Mouse (Mus musculus) lung, adult 18-20 months (tissue): ENCODE measurements around the gene Ctdsp2.

Source experiments
- DNase-seq, 2 experiments: peaks; one replicate each; pipeline ENCODE4 v3.0.0; 2022; ENCODE audit warnings: mixed read lengths in 2 of 2

The Ctdsp2 gene

DNA sequence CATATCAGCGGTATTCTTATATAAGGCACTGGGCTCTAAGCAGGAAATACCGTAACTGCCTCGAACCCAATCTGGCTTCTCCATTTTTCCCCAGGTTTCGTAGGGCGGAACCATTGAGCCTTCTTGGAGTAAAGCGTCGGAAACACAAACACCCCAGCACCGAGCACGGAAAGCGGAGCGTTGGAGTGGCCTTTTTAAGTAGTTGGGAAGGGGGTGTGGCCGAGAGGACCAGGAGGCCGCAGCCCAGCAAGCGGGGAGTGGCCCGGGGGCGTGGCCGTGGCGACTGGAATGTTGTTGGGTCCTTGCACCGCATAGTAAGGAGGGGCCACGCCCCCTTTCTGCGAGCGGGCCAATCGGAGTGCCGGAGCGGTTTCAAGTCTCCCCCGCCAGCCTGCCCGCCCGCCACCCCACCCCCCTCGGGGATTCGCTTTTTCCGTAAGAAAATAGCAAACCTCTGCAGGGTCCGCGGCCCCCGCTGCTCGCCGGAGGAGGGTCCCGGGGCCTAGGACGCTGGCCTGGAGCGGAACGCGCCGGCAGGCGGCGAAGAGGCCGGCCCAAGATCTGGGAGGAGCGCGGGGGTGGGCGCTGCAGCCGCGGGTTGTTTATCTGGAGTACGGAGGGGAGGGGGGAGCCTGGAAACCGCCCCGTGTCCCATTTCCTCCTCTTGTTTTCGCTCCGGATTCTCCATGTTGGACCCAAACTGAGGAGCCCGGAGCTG is at the start of gene Ctdsp2:
Ctdsp2 (plus strand) TSS at position 441 of the 718 bp plus-strand sequence.
- peak; percentile 100 for DNase-seq

DNA sequence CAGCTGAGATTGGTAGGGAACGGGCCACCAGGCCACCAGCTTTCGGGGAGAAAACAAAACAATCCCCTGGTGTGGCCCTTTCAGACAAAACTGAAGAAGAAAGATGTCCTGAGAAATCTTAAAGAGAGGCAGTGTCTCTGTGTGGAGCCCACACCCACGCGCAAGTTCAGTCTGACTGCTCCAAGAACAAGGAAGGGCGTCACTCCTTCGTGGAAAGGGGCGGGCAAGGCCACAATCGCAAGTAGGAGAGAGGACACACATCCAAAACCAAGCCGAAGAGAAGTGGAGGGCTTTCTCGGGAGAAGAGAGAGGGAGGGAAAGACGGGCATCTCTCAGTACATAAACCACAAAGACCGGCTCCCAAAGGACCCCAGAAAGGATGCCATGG is 49.7 kb upstream of the Ctdsp2 start:
- DNase-seq, result peak; percentile 80 to 84

GRCm38 (mm10) chr10:126929543-126929942 is 49.0 kb upstream of the Ctdsp2 start:
- no peak for DNase-seq

- peak in 1 of 2 experiments; percentile 52 for DNase-seq
Measured at GRCm38 (mm10) chr10:126930270-126931121, 48.0 kb upstream of the Ctdsp2 start.

- DNase-seq, result no peak
Measured at GRCm38 (mm10) chr10:126931123-126931759, 47.3 kb upstream of the Ctdsp2 start.

- no peak for DNase-seq
Measured at GRCm38 (mm10) chr10:126931760-126932139, 46.8 kb upstream of the Ctdsp2 start.

DNA sequence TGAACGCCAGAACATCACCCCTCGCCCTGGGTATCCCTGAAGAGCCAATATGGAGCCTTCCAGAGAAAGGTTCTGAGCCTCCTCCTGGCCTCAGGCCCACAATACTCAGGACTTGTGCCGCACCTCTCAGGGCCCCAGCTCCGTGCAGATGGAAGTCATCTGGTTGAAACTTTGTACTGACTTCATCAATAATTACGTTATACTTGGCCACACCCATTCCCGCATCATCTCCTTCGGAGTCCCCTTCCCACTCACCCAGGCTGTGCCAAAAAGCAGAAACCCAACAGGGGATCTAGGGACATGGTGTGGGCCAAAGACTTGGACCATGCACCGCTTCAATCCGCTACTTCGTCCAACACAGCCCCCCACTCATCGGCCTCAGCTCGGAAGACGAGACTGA is 44.0 kb upstream of the Ctdsp2 start:
- no peak for DNase-seq

- DNase-seq, result no peak
Measured at GRCm38 (mm10) chr10:126935121-126935520, 43.4 kb upstream of the Ctdsp2 start.

DNA sequence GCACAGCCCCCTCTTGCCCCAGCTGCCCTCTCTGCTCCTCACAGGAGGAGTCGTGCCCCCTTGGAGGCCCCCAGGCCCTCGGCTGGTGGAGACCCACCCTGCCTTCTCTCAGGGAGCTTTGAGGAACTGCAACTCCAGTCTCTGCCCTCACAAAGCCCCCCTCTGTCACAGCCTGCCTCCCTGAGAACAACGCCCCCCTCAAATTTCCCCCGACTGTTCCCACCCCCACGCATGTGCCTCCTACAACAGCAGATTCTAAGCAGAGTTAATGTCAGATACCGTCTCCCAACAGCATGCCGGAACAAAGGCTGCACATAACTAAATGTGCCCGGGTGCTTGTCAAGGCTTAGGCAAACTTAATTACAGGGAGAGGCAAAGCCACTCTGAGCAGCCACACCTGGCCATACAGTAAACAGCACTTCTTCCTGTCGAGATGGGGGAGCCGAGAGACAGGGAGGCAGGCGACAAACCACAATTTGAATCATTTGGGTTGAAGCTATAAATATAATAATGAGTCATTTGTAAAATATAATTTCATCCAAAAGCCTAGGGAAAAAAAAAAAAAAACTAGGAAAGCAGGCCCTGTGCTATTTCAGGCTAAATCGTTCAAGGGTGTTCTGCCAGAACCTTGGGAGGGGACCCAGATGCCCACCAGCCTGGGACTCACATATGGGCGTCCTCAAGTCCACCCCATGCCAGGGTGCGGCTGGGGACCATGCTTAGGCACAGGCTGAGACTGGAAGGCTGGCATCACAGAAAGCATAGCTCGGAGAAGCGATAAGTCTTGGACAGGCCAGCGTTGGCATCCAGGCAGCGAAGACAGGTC is 42.7 kb upstream of the Ctdsp2 start:
- DNase-seq, result no peak

DNA sequence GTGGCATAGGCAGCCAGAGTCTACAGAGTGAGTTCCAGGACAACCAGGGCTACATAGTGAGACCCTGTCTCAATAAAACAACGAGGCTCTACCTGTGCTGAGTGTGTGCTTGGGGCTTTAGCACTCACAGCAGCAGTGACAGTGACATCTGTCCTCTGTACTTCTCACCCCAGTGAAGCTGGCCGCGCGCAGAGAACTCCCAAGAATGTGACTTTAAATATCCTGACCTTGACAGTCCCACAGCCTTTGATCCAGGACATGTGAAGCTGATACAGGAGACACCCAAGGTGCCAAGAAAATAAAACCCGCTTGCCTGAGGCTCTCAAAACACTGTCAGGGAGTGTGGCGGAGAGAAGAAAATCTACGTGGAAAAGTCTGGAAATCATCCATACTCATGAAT is 37.6 kb upstream of the Ctdsp2 start:
- DNase-seq, result no peak

- DNase-seq, result no peak
Measured at GRCm38 (mm10) chr10:126945531-126945930, 33.0 kb upstream of the Ctdsp2 start.

- DNase-seq, result no peak
Measured at GRCm38 (mm10) chr10:126949824-126950223, 28.7 kb upstream of the Ctdsp2 start.

- DNase-seq, result no peak
Measured at GRCm38 (mm10) chr10:126950572-126950971, 27.9 kb upstream of the Ctdsp2 start.

DNA sequence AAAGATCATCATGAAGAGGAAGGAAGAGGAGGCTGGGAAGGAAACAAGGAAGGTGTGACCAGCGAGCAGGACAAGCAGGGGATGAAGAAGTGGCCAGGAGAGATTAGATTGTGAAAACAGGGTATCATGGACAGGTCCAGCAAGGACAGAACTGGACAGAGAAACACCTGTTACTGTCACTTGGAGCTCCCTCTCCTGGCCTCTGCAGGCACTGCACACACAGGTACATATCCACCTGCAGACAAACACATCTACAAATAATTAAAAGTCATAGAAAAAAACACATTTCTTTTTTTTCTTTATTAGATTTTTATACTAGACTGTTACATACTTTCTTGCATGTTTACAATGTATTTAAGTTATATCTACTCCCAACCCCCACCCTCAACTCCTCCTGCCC is 26.1 kb upstream of the Ctdsp2 start:
- no peak for DNase-seq

DNA sequence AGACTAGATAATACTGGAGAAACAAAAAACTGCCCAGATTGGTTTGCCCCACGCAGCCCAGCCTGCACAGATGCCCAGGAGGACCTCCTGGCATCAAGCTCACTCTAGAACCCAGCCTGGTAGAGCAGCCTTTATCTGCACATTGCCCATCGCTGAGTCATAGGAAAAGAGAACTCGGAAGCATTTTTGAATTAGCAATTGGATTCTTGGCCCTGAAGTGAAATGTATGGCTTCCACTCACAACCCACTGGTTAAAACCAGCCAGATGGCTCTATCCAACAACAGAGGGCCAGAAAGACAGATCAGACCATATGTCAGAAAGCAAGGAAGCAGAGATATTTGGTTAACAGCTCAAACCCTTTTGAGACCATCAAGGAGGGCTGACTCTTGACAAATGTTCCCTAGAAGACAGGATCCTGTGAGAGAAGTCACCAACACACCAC is 25.5 kb upstream of the Ctdsp2 start:
- no peak for DNase-seq

DNA sequence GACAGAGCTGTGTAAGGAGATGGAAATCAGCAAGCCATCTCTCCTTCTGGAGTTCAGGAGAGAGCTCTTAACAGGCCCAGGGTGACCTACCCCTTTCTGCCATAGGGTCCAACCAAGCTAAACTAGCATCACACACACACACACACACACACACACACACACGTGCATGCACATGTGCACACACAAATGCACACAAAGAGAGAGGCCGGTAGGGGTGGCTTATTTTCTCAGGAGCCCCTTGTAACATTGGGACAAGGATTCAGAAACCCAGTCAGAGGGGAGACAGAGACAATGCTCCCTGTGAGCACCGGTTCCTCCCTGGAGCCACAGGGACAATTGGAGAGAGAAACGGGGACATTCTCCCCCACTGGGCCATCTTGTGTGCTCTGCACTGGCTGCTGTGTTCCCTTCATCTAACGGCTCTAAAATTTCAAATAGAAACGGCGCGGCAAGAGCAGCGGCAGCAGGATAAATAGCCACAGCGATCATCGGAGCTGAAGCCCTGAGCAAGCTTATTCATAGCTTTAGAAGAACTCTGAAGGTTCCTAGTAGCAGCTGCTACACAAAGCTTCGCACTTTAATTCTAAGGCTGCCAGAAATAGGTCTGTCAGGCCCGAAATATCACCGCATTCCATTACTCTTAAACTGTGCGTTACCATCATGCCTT is 21.7 kb upstream of the Ctdsp2 start:
- no peak for DNase-seq

DNA sequence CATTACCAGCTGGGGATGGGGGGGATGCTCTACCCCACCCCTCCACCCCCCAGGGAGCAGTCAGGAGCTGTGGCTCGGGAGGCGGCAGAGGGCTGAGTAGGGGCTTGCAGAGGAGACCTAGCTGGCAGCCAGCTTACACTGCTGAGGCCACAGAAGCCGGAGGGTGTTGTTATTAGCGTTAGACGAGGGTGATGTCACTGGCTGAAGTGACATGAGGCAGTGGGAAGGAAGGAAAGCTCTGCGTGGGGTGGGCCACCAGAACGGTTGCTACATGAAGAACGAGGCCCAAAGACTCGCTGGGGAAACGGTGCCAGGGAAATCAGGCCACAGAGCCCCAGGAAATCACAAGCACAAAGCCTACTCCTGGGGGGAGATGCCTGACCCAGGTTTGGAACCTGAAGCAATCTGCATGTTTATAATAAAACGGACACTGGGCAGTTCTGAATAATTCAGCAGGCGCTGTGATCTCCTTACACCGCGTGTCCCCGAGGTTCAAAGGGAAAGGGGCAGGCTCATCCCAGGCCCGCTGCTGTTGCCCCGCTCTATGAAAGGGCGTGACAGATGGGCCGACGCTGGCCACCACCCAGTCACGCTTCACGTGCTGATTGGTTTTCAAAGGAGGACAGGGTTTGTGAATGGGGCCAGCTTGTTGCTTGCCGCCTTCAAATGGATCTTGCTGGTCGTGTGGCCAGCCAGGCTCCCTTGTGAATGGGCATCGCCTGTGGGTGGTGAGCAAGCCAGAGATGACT is 21.0 kb upstream of the Ctdsp2 start:
- peak; percentile 67 to 74 for DNase-seq

DNA sequence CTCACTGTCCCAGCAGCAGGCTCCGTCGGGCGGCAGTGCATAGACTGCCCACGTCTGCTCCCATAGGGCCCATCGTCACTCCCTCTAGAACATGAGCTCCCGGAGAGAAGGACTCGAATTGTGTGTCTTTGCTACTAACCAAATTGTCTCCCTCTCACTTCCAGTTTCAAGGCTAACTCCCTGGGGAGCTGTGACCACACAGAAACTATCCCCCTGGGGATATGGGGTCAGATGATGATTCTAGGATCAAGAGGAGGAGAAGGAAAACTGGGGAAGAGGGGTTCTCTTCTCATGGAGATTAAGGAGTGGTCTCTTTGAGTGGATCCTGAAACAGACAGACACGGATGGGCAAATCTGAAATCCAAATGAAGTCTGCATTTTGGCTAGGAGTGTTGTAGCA is 18.0 kb upstream of the Ctdsp2 start:
- DNase-seq, result no peak

DNA sequence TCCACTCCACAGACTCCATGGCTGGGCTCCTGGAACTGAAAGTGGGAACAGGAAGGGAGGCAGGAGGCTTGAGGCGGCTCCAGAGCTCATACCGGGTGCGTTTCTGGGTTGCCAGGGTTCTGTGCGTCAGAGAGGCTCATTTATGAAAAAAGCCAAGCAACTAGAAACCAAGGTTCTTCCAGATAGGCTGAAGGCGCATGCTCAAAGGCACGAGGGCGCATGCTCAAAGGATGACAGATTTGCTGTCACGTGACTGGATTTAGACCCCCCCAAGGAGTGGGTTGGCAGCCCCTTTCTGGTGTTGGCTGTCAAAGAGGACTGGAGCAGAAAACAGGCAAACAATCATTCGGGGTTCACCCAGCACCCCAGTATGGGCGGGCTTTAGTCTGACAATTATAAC is 16.8 kb upstream of the Ctdsp2 start:
- DNase-seq, result peak; percentile 50 to 65

DNA sequence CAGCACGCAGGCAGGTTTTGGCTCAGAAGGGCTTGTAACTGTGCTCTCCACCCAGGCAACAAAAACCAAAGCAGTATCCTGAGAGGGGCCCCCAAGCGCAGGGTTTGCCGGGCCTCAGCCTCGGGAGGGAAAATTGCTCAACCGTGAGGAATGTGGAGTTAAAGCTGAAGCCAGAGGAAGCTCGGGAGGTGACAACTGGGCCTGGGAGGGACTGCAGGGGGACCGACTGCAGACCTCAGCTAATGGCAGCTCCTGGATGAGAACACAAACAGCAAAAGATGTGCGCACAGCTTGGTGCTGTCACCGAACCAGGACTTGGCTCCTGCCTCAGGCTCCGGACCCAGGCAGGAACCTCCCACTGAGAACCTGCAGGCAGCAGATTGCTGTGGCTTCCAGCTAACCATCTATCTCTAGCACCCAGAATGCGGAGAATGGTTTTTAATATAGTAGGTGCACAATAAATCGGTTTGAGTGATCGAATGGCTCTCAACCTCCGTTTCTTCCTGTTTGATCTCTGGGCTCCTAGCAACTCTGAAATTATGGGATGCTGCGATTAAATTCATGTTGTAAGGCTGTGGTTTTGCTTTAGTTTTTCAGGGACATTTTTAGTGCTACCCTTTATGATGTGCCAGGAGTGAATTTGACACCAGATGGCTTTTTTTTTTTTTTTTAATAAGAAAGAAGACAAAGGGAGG is 16.1 kb upstream of the Ctdsp2 start:
- DNase-seq, result peak; percentile 65 to 82

GRCm38 (mm10) chr10:126962966-126963330 is 15.6 kb upstream of the Ctdsp2 start:
- DNase-seq, result peak in 1 of 2 experiments; percentile 39
